Mouse (Mus musculus): ENCODE results near the gene Igfbp7. TPM values are rescaled to one million over a fixed set of nuclear protein-coding genes. Genes with fewer than 3 reads are reported as not detected.

Gene Igfbp7
- total RNA-seq, 2 experiments from 2014 or later, result 435 to 466 TPM

- intact Hi-C loops (cut with DNase I), result loop anchor here (5.0 kb wide), 2 partner anchors 49 to 94 kb away; partner anchors contain the start of genes Noa1 and Polr2b
- DNase-seq, result peak; percentile 79 to 80
Observed at GRCm38 (mm10) chr5:77406371-77406871, 1.4 kb downstream of the Igfbp7 start.

DNA sequence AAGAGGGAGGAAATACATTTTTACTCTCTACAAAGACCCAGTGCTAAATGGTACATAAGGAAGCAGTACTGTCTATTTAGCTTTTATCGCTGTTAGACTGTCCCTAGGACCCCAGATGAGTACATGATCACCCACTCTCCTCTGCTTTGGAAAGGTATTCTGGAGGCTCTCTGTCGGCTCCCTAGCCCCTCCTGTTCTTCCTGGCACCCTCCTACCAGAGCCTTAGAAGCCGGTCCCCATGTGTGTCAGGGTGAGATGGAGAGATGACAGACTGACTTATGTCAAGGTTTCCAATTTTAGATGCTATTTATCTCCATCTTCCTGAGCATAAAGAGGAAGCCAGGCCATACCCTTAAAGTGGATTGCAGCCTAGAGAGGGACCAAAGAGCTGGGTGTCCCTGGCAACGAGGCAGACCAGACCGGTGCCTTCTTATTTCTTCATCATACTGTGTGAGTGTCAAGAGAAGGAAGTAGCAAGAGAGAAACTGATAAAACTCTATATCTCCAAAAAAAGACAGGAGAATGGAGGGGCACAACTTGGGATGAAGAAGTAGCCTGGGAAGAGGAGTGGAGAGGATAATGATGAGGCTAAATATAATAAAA is 2.3 kb downstream of the Igfbp7 start:
- DNase-seq, result no peak
- intact Hi-C loops (cut with DNase I), result loop anchor here (5.0 kb wide), 2 partner anchors 48 to 93 kb away; partner anchors contain the start of genes Noa1 and Polr2b

DNA sequence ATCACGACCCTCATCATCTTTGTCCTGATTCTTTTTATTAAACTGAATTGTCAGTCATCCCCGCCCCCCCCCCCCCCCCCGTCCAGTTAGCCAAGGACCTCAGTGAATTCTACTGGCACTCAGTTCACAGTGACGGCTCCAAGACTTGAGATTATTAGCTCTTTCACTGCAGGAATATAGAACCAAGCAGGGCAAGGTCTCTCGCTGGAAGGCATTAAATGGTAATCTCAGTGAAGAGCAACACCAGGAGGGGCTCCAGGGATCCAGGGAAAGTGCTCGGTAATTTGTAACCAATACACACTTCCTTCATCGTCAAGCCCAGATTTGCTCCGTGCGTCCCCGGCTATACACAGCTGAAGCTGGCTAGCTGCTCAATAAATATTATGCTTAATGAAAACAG is 2.9 kb downstream of the Igfbp7 start:
- DNase-seq, result no peak
- intact Hi-C loops (cut with DNase I), result loop anchor here (5.0 kb wide), 2 partner anchors 48 to 93 kb away; partner anchors contain the start of genes Noa1 and Polr2b

GRCm38 (mm10) chr5:77402901-77403300 is 4.9 kb downstream of the Igfbp7 start:
- intact Hi-C loops (cut with DNase I), result no loop called here

DNA sequence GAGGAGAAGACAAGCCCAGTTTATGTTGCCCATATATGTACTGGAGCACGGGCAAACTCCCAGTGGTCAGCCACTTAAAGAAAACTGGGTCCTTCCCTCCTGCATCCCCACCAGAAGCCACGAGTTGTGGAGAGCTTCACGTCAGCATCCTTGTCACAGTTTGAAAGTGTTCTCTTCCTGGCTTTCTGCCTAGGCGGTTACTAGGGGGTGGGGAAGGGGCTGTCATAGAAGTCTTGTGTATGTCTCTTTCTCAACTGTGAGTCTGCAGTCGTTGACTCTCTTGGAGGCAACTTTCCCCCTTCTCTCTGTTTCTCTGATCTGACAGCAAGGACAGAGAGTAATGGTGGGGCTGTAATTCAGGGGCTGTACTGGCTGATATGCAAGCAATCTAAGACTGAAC is 5.7 kb downstream of the Igfbp7 start:
- DNase-seq, result no peak
- intact Hi-C loops (cut with DNase I), result no loop called here

More at GRCm38 (mm10) chr5:77402901-77403300, 4.9 kb downstream of the Igfbp7 start:
- peak in 1 of 2 experiments; percentile 52 for DNase-seq

DNA sequence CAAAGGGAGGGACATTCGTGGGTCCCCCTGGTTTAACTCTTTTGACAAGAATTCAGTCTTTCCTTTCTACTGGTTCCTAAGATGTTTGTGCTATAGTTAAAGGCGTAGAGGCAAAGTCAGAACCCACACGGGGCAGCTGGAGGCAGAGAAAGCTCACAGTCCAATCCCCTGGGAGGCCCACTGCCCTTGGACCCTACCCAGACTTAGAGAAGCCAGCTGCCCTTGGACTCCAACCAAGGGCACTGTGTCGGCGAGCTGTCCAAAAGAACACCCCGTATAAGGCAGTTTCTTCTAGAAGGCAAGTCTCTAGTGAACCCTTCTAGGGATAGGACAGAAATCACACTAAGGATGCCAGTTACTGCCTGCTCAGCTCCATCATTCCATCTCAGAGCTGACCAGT is 7.0 kb downstream of the Igfbp7 start:
- intact Hi-C loops (cut with DNase I), result no loop called here
- peak; percentile 49 to 65 for DNase-seq

GRCm38 (mm10) chr5:77400151-77400550 is 7.7 kb downstream of the Igfbp7 start:
- intact Hi-C loops (cut with DNase I), result no loop called here
- DNase-seq, result peak; percentile 66 to 69

GRCm38 (mm10) chr5:77399076-77399475 is 8.8 kb downstream of the Igfbp7 start:
- DNase-seq, result no peak
- intact Hi-C loops (cut with DNase I), result no loop called here

GRCm38 (mm10) chr5:77398285-77399057 is 9.4 kb downstream of the Igfbp7 start:
- no peak for DNase-seq
- intact Hi-C loops (cut with DNase I), result no loop called here

DNA sequence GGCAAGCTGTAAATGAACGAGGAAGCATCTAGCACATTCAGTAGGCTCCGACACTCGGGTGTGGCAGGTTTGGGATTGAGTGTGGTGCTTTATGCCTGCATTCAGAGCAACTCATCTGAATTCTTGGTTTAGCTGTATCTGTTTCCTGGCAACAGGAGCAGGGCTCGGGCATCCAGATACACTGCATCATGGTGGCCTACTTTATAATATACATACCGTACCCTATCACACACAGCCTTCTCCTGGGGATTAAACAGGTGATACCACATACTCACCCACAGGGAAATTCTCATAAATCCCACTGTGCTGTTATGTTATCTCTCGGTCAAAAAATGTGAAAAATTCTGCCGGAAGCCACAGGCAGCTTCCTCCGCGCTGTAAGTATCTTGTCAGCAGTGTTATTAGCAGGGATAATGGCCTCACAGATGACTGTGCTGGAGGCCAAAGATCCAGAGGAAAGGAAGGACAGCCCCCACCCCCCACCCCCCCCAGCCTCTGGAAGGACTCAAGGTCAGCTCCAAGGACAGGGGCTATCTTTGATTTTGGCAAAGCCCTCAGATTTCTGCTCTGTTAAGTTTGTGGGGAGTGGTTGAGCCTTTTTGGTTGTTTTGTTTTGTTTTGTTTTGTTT is 13.7 kb downstream of the Igfbp7 start:
- intact Hi-C loops (cut with DNase I), result loop anchor here (2.0 kb wide), 1 partner anchor 27 kb away; no protein-coding TSS in a partner anchor
- DNase-seq, result no peak

DNA sequence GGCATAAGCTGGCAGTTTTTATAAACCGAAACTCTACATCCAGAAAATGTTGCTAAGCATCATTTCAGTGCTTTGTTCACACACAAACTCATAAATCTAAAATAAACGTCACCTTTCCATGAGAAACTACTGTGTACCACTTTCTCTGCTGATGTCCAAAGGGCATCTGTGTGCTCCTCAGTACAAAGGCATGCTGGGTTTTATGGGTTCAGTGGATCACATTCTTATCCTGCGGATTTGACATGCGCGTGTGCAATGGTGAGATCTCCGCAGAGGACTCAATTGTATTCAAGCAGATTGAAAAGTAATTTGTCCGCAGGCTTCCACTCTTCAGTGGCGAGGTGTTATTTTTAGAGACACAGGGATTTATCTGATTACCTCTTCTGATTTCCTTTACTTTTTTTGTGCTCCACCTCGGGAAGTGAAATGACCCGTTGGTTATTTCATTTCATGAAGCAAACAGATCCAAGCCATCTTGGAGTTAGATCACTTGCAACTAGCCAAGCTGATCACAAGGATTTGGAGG is 14.7 kb downstream of the Igfbp7 start:
- intact Hi-C loops (cut with DNase I), result loop anchor here (2.0 kb wide), 1 partner anchor 26 kb away; no protein-coding TSS in a partner anchor
- DNase-seq, result no peak

DNA sequence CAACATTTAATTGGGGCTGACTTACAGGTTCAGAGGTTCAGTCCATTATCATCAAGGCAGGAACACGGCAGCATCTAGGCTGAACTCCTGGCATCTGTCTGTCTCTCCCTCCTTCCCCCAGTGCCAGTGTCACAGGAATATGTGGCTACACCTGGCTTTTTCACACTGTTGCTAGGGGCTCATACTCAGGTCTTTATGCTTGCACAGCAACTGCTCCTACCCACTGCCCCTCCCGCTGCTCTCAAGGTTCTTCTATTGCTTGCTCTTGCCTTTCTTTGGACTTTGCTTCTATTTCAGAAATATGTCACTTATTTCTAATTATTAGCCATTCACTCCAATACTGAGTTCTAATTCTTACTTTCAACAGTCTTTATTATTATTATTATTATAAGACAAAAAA is 17.6 kb downstream of the Igfbp7 start:
- no peak for DNase-seq
- intact Hi-C loops (cut with DNase I), result no loop called here

GRCm38 (mm10) chr5:77388359-77388758 is 19.5 kb downstream of the Igfbp7 start:
- intact Hi-C loops (cut with DNase I), result no loop called here

GRCm38 (mm10) chr5:77387414-77387704 is 20.5 kb downstream of the Igfbp7 start:
- intact Hi-C loops (cut with DNase I), result no loop called here
- DNase-seq, result no peak

More at GRCm38 (mm10) chr5:77388359-77388758, 19.5 kb downstream of the Igfbp7 start:
- no peak for DNase-seq

DNA sequence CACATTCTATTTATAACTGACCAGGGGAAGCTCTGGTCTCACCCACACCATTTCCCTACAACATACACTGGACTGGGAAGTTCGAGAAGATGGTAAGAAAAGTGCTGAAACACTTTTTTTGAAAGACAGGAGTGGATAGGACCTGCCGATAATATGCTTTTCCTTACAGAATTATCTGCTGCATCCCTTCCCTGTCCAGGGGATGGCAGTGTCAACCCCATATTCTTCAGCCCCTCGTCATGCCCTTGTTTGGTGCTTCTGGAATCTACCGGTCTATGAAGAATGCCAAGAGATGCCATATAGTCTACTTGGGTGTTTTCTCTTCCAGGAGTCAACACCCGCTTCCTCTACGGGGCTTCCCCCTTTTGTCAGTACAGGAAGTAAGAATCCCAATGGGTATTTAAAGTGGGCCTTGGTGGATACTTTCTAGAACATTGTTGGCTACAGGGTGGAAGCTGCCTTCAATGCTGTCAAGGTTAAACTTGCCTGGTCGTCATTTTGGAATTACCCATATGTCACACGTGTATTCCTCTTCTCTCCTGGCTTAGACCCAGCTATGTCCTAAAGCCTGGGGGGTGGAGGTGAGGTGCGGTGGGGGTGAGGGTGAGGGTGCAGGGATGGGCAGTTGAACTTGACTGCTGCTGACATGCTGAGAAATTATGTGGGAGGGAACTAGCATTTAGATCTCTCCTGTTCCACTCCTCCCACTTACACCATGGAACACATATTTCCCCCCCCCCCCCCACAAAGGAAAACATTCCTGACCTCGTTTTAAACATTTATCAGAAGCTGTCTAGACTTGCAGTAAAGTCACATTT is 21.0 kb downstream of the Igfbp7 start:
- DNase-seq, result no peak
- intact Hi-C loops (cut with DNase I), result no loop called here

DNA sequence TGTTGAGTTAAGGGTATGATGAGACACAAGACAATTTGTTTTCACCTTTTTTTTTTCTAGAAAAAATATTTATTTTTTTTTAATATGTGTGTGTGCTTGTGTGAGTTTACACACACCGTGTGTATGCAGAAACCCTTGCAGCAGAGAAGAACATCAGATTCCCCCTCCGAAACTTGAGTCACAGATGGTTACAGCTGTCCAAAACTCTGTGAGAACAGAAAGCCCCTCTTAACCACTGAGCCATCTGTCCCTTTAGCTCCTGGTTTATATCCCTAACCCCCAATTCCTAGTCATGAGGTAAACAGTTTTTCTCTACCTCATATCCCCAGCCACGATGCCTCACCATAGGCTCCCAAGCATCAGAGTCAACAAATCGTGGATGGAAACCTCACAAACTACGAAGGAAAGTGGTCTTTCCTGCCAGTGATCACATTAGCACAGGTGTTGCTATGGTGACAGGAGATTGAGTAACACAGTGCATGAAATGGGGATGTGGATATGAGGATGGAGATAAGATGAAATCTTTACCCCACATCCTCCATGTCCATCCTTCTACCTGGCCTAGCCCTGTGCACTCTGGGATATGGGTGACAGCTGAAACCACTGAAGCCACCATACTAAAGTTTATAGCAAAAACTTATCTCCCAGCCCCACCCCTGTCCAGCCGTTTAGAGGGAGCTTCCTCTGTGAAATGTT is 21.8 kb downstream of the Igfbp7 start:
- intact Hi-C loops (cut with DNase I), result no loop called here
- DNase-seq, result no peak

- intact Hi-C loops (cut with DNase I), result no loop called here
- no peak for DNase-seq
Observed at GRCm38 (mm10) chr5:77385221-77385620, 22.6 kb downstream of the Igfbp7 start.

DNA sequence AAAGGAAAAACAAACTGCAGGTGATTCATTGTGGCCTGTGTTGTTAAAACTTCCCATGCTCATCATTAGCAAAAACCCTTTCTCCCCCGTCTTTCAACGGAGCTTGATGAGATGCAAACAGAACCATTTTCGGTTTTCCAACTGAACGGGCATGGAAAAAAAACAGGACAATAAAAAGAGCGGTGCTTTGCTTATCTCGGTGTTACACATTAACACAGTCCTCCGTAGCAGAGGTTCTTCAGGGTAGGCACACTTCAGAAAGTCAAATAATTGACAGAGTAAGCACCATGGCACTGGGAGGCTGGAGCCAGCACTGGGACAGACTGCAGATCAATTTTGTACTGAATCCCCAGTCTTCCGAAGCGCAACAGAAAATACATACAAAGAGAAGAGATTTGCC is 23.1 kb downstream of the Igfbp7 start:
- intact Hi-C loops (cut with DNase I), result no loop called here
- no peak for DNase-seq

DNA sequence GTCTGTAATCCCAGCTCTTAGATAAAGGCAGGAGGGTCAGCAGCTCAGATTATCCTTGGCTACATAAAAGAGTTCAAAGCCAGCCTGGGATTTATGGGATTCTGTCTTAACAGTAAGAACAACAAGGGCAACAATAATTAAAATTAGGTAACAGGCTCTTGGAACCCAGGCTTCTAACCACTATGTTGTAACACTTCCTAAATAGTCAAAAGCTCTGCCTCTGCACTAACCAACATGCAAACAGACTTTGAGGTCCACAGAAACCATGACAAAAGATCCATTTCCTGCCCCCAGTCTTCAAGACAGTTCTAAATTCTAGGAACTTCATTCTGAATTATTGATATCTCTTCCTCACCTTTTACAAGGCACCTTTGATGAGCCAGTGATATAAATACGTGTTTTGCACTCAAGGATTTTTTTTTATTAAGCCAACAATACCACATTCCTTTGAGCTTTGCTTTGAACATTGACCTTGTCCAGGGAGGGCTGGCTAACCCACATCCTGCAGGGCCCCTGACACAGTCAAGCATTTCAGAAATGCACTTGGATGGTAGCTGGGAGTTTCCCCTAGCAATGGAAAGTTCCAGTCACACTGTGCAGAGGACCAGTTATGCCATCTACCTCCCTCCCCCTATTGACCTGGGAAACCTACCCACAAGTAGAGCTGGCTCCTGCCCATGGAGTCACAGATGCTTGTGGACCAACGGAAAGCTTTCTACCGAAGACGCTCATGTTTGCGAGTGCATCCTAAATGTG is 23.9 kb downstream of the Igfbp7 start:
- intact Hi-C loops (cut with DNase I), result no loop called here
- DNase-seq, result no peak

Measured in heart, postnatal 10 days (tissue).